Mouse (Mus musculus): ENCODE results near the gene Esp34.

The Esp34 gene

DNA sequence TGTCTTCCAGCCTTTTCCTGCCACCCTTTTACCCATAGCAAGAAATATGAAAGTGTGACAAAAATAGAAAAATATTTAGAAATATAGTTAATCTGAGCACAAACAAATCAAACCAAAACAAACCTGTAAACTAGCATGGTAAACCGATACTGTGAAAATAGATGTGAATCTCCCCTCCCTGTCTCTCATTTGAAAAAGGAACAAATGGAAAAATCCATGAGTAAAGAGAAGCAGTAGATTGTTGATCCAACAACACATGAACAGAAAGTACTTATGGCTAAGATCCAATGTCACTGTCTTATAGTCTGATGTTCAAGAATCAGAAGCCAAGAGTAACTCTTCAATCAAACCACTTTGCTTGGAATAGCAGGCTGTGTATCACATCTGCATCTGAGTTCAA, at the start of gene Esp34:
Esp34 (plus strand) TSS at position 301 of the 400 bp plus-strand sequence.
- no peak for DNase-seq (ENCODE audit: low read depth)

DNA sequence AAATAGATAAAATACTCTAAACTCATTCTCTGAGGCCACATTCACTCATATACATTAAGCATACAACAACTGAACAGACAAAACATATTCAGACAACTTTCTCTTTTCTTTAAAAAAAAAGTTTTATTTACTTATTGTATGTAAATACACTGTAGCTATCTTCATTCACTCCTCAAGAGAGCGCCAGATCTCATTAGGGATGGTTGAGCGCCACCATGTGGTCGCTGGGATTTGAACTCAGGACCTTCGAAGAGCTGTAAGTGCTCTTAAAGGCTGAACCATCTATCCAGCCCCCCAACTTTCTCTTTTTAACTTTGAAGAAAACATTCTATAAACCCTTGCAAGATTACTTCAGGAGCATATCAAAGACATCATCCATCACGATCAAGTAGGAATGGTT, 8.5 kb downstream of the Esp34 start:
- DNase-seq (ENCODE audit: low read depth) = no peak
